Mouse (Mus musculus): ENCODE results near the gene Ppp4c. TPM values are rescaled to one million over a fixed set of nuclear protein-coding genes. Genes with fewer than 3 reads are reported as not detected.
A peak's percentile ranks its signal among the peaks of the same experiment; 100 is the strongest.

Ppp4c gene
- polyA plus RNA-seq, 1 experiment from 2014 or later, result 294 TPM

- peak overlapping the region; percentile 73 for H3K4me2 ChIP-seq (replicated peaks; ENCODE audit: low read depth, low read length)
- WGBS, result under 1% methylated on average over 26 of the region's 36 CpGs
- H3K27me3 ChIP-seq (ENCODE audit: control insufficient read depth, insufficient read depth, low read length), result no peaks in the 10 kb centered on the region
- H3K27ac ChIP-seq (ENCODE audit: low read depth, low read length), result peak overlapping the region; percentile 94
- peaks cover 47% of the 10 kb centered on the region for H3K36me3 ChIP-seq (ENCODE audit: control insufficient read depth, insufficient read depth, low read length)
- H3K4me3 ChIP-seq (ENCODE audit: low read length), result peak overlapping the region; percentile 92
- peak overlapping the region; percentile 90 for H3K9ac ChIP-seq (ENCODE audit: low read depth, low read length)
- peak; percentile 95 for ATAC-seq (ENCODE audit: low FRiP score, low TSS enrichment)
- peaks cover 17% of the 10 kb centered on the region for H3K4me1 ChIP-seq (ENCODE audit: control insufficient read depth, insufficient read depth, low read length)
- no peaks in the 10 kb centered on the region for H3K9me3 ChIP-seq (ENCODE audit: control insufficient read depth, low read length)
Measured at GRCm38 (mm10) chr7:126799050-126799467, 6.8 kb upstream of the Ppp4c start.

GRCm38 (mm10) chr7:126798127-126799049, 6.1 kb upstream of the Ppp4c start:
- H3K27ac ChIP-seq (ENCODE audit: low read depth, low read length), result peak overlapping the region; percentile 93
- peak overlapping the region; percentile 73 for H3K4me2 ChIP-seq (replicated peaks; ENCODE audit: low read depth, low read length)
- ATAC-seq (ENCODE audit: low FRiP score, low TSS enrichment), result no peak
- H3K36me3 ChIP-seq (ENCODE audit: control insufficient read depth, insufficient read depth, low read length), result peaks cover 42% of the 10 kb centered on the region
- 1% methylated on average over 40 of the region's 40 CpGs for WGBS
- peak overlapping the region; percentile 90 for H3K9ac ChIP-seq (ENCODE audit: low read depth, low read length)
- H3K4me1 ChIP-seq (ENCODE audit: control insufficient read depth, insufficient read depth, low read length), result peaks cover 17% of the 10 kb centered on the region
- no peaks in the 10 kb centered on the region for H3K9me3 ChIP-seq (ENCODE audit: control insufficient read depth, low read length)
- no peaks in the 10 kb centered on the region for H3K27me3 ChIP-seq (ENCODE audit: control insufficient read depth, insufficient read depth, low read length)
- peak overlapping the region; percentile 92 for H3K4me3 ChIP-seq (ENCODE audit: low read length)

- H3K27me3 ChIP-seq (ENCODE audit: control insufficient read depth, insufficient read depth, low read length), result no peaks in the 10 kb centered on the region
- 31% methylated on average over 21 of the region's 21 CpGs for whole genome bisulfite sequencing
- peak within 1 kb of the TSS; percentile 90 for H3K9ac ChIP-seq (ENCODE audit: low read depth, low read length)
- H3K36me3 ChIP-seq (ENCODE audit: control insufficient read depth, insufficient read depth, low read length), result peaks cover 40% of the 10 kb centered on the region
- no peak for ATAC-seq (ENCODE audit: low FRiP score, low TSS enrichment)
- peak within 1 kb of the TSS; percentile 93 for H3K27ac ChIP-seq (ENCODE audit: low read depth, low read length)
- H3K9me3 ChIP-seq (ENCODE audit: control insufficient read depth, low read length), result no peaks in the 10 kb centered on the region
- peak within 1 kb of the TSS; percentile 73 for H3K4me2 ChIP-seq (replicated peaks; ENCODE audit: low read depth, low read length)
- peak within 1 kb of the TSS; percentile 92 for H3K4me3 ChIP-seq (ENCODE audit: low read length)
- H3K4me1 ChIP-seq (ENCODE audit: control insufficient read depth, insufficient read depth, low read length), result peaks cover 17% of the 10 kb centered on the region
Measured at GRCm38 (mm10) chr7:126797411-126798126, 5.3 kb upstream of the Ppp4c start, which contains the start of gene Fam57b. Gene Fam57b (plus strand): TSS chr7:126797668.

- H3K4me3 ChIP-seq (ENCODE audit: low read length), result peak overlapping the region; percentile 92
- WGBS, result 76% methylated on average over 8 of the region's 8 CpGs
- H3K9me3 ChIP-seq (ENCODE audit: control insufficient read depth, low read length), result no peaks in the 10 kb centered on the region
- H3K27me3 ChIP-seq (ENCODE audit: control insufficient read depth, insufficient read depth, low read length), result no peaks in the 10 kb centered on the region
- no peak for ATAC-seq (ENCODE audit: low FRiP score, low TSS enrichment)
- H3K4me1 ChIP-seq (ENCODE audit: control insufficient read depth, insufficient read depth, low read length), result peaks cover 17% of the 10 kb centered on the region
- H3K27ac ChIP-seq (ENCODE audit: low read depth, low read length), result no peak overlapping the region
- peaks cover 37% of the 10 kb centered on the region for H3K36me3 ChIP-seq (ENCODE audit: control insufficient read depth, insufficient read depth, low read length)
- no peak overlapping the region for H3K9ac ChIP-seq (ENCODE audit: low read depth, low read length)
- H3K4me2 ChIP-seq (replicated peaks; ENCODE audit: low read depth, low read length), result peak overlapping the region; percentile 73; the same call in 1 of the 2 replicates
Measured at GRCm38 (mm10) chr7:126796350-126796932, 4.1 kb upstream of the Ppp4c start.

GRCm38 (mm10) chr7:126795387-126796317, 3.4 kb upstream of the Ppp4c start:
- Histone ChIP-seq H3K4me1 (ENCODE audit: control insufficient read depth, insufficient read depth, low read length) (peaks cover 22% of the 10 kb centered on the region), H3K9ac (ENCODE audit: low read depth, low read length) (no peak overlapping the region), H3K27ac (ENCODE audit: low read depth, low read length) (no peak overlapping the region), H3K4me3 (ENCODE audit: low read length) (no peak overlapping the region), H3K27me3 (ENCODE audit: control insufficient read depth, insufficient read depth, low read length) (no peaks in the 10 kb centered on the region), H3K36me3 (ENCODE audit: control insufficient read depth, insufficient read depth, low read length) (peaks cover 37% of the 10 kb centered on the region), H3K9me3 (ENCODE audit: control insufficient read depth, low read length) (no peaks in the 10 kb centered on the region), H3K4me2 (replicated peaks; ENCODE audit: low read depth, low read length) (no peak overlapping the region)
- no peak for ATAC-seq (ENCODE audit: low FRiP score, low TSS enrichment)
- WGBS, result 80% methylated on average over 16 of the region's 16 CpGs

GRCm38 (mm10) chr7:126794271-126794605, 1.9 kb upstream of the Ppp4c start:
- Histone ChIP-seq H3K9me3 (ENCODE audit: control insufficient read depth, low read length) (no peaks in the 10 kb centered on the region), H3K9ac (ENCODE audit: low read depth, low read length) (no peak overlapping the region), H3K27ac (ENCODE audit: low read depth, low read length) (no peak overlapping the region), H3K36me3 (ENCODE audit: control insufficient read depth, insufficient read depth, low read length) (peaks cover 49% of the 10 kb centered on the region), H3K4me3 (ENCODE audit: low read length) (no peak overlapping the region), H3K4me1 (ENCODE audit: control insufficient read depth, insufficient read depth, low read length) (peaks cover 20% of the 10 kb centered on the region), H3K27me3 (ENCODE audit: control insufficient read depth, insufficient read depth, low read length) (no peaks in the 10 kb centered on the region), H3K4me2 (replicated peaks; ENCODE audit: low read depth, low read length) (no peak overlapping the region)
- no peak for ATAC-seq (ENCODE audit: low FRiP score, low TSS enrichment)
- WGBS, result 68% methylated on average over 4 of the region's 4 CpGs

GRCm38 (mm10) chr7:126793456-126794270, 1.4 kb upstream of the Ppp4c start:
- no peak for ATAC-seq (ENCODE audit: low FRiP score, low TSS enrichment)
- no peaks in the 10 kb centered on the region for H3K27me3 ChIP-seq (ENCODE audit: control insufficient read depth, insufficient read depth, low read length)
- H3K4me1 ChIP-seq (ENCODE audit: control insufficient read depth, insufficient read depth, low read length), result peaks cover 20% of the 10 kb centered on the region
- H3K4me3 ChIP-seq (ENCODE audit: low read length), result no peak overlapping the region
- no peak overlapping the region for H3K27ac ChIP-seq (ENCODE audit: low read depth, low read length)
- H3K36me3 ChIP-seq (ENCODE audit: control insufficient read depth, insufficient read depth, low read length), result peaks cover 54% of the 10 kb centered on the region
- H3K4me2 ChIP-seq (replicated peaks; ENCODE audit: low read depth, low read length), result no peak overlapping the region
- H3K9ac ChIP-seq (ENCODE audit: low read depth, low read length), result no peak overlapping the region
- 72% methylated on average over 4 of the region's 4 CpGs for WGBS
- H3K9me3 ChIP-seq (ENCODE audit: control insufficient read depth, low read length), result no peaks in the 10 kb centered on the region
